Mouse (Mus musculus) myocyte (in vitro differentiated cells): ENCODE data around the gene Zfyve16. TPM values are rescaled to one million over a fixed set of nuclear protein-coding genes. Genes with fewer than 3 reads are reported as not detected.

Source experiments
- H3K27me3 ChIP-seq: one replicate; pipeline ENCODE4 v1.6.1; 2011; ENCODE audit not compliant: control insufficient read depth, insufficient read depth, insufficient read length
- H3K36me3 ChIP-seq: one replicate; pipeline ENCODE4 v1.6.1; 2011; ENCODE audit not compliant: control insufficient read depth, insufficient read depth
- H3K4me2 ChIP-seq: one replicate; pipeline ENCODE4 v1.6.1; 2011; ENCODE audit warnings: low read depth, control low read depth
- H3K4me3 ChIP-seq: one replicate; pipeline ENCODE4 v1.5.1; 2011; ENCODE audit warnings: mild to moderate bottlenecking, control low read depth, moderate library complexity
- H3K79me2 ChIP-seq: one replicate; pipeline ENCODE4 v1.6.1; 2011; ENCODE audit not compliant: control insufficient read depth, insufficient read depth
- H3ac ChIP-seq: one replicate; pipeline ENCODE4 v1.6.1; 2011; ENCODE audit not compliant: control insufficient read depth, insufficient read length
- CEBPB ChIP-seq: IDR thresholded peaks from 2 replicates; pipeline ENCODE4 v1.6.1; 2011; ENCODE audit warnings: mild to moderate bottlenecking, moderate library complexity; ENCODE audit not compliant: poor library complexity, insufficient read depth, severe bottlenecking
- E2F4 ChIP-seq: IDR thresholded peaks from one replicate; pipeline ENCODE4 v1.6.1; 2011; ENCODE audit warnings: mild to moderate bottlenecking, control low read depth, moderate library complexity; ENCODE audit not compliant: insufficient read depth
- MAX ChIP-seq: IDR thresholded peaks from one replicate; pipeline ENCODE4 v1.6.1; 2011; ENCODE audit warnings: low read depth, mild to moderate bottlenecking, control low read depth
- MYOD1 ChIP-seq, 3 experiments: IDR thresholded peaks; one replicate each; pipeline ENCODE4 v1.6.1; 2011; ENCODE audit warnings: control low read depth in 2 of 3, low read depth in 2 of 3, mild to moderate bottlenecking in 2 of 3, moderate library complexity in 1 of 3; ENCODE audit not compliant: insufficient read length in 2 of 3, control insufficient read depth in 1 of 3
- MYOG ChIP-seq, 3 experiments: IDR thresholded peaks; one replicate each; pipeline ENCODE4 v1.6.1; 2011; ENCODE audit warnings: control low read depth in 2 of 3, low read depth in 2 of 3, mild to moderate bottlenecking in 2 of 3; ENCODE audit not compliant: insufficient read length in 2 of 3, control insufficient read depth in 1 of 3, insufficient read depth in 1 of 3
- POLR2A ChIP-seq: IDR thresholded peaks from one replicate; pipeline ENCODE4 v1.6.1; 2011; ENCODE audit warnings: low read depth, mild to moderate bottlenecking, control low read depth, moderate library complexity; ENCODE audit not compliant: insufficient read length
- POLR2AphosphoS2 ChIP-seq: IDR thresholded peaks from one replicate; pipeline ENCODE4 v1.6.1; 2011; ENCODE audit warnings: low read depth, control low read depth; ENCODE audit not compliant: insufficient read length
- REST ChIP-seq: IDR thresholded peaks from one replicate; pipeline ENCODE4 v1.6.1; 2011; ENCODE audit warnings: mild to moderate bottlenecking, control low read depth, moderate library complexity; ENCODE audit not compliant: insufficient read depth, insufficient read length
- SRF ChIP-seq: IDR thresholded peaks from one replicate; pipeline ENCODE4 v1.6.1; 2011; ENCODE audit warnings: low read depth; ENCODE audit not compliant: control insufficient read depth, insufficient read length
- TCF12 ChIP-seq: IDR thresholded peaks from one replicate; pipeline ENCODE4 v1.6.1; 2011; ENCODE audit warnings: mild to moderate bottlenecking, control low read depth; ENCODE audit not compliant: poor library complexity, insufficient read depth, severe bottlenecking
- TCF3 ChIP-seq: IDR thresholded peaks from one replicate; pipeline ENCODE4 v1.6.1; 2011; ENCODE audit warnings: low read depth, control low read depth; ENCODE audit not compliant: insufficient read length
- USF1 ChIP-seq: IDR thresholded peaks from one replicate; pipeline ENCODE4 v1.6.1; 2011; ENCODE audit warnings: low read depth, mild to moderate bottlenecking, control low read depth, moderate library complexity
- polyA plus RNA-seq: library from polyadenylated mRNA; unstranded; fragments of >200 nt; fragmentation: generic; extraction: Trizol; gene quantifications from one replicate; pipeline ENCODE4 v1.2.1, GENCODE M21; 2012; ENCODE audit warnings: missing spikeins

Gene Zfyve16
- polyA plus RNA-seq = 3.6 TPM

GRCm38 (mm10) chr13:92530721-92531211 lies at the start of gene Zfyve16:
Gene Zfyve16 (minus strand): TSS chr13:92530868.
- H3K36me3 ChIP-seq = no peaks in the 10 kb centered on the region
- H3K4me3 ChIP-seq = peak within 1 kb of the TSS; percentile 68
- H3K79me2 ChIP-seq = peaks cover 18% of the 10 kb centered on the region
- TF ChIP-seq POLR2AphosphoS2 (peak; percentile 97), REST (no peak), POLR2A (peak; percentile 86), TCF3 (peak; percentile 0)
- H3K4me2 ChIP-seq = peak within 1 kb of the TSS; percentile 79
- H3K27me3 ChIP-seq = no peaks in the 10 kb centered on the region
- H3ac ChIP-seq = peak within 1 kb of the TSS; percentile 49

GRCm38 (mm10) chr13:92578210-92578609 lies 47.5 kb upstream of the Zfyve16 start:
- Histone ChIP-seq H3K79me2 (no peaks in the 10 kb centered on the region), H3K4me3 (no peak overlapping the region), H3K27me3 (no peaks in the 10 kb centered on the region), H3ac (no peak overlapping the region), H3K4me2 (no peak overlapping the region), H3K36me3 (no peaks in the 10 kb centered on the region)
- TF ChIP-seq REST = no peak

GRCm38 (mm10) chr13:92576688-92577087 lies 46.0 kb upstream of the Zfyve16 start:
- TF ChIP-seq E2F4 = no peak
- TF ChIP-seq MAX = no peak
- no peak for TF ChIP-seq POLR2AphosphoS2
- TF ChIP-seq MYOD1 (IDR thresholded peaks at IDR 0.05; ENCODE audit: control insufficient read depth in 1 of 3, insufficient read length in 2 of 3, low read depth in 2 of 3) = no peak
- TF ChIP-seq SRF = no peak
- no peak for TF ChIP-seq MYOG (IDR thresholded peaks at IDR 0.05; ENCODE audit: control insufficient read depth in 1 of 3, insufficient read depth in 1 of 3, insufficient read length in 2 of 3, low read depth in 2 of 3)
- no peak for TF ChIP-seq TCF12
- TF ChIP-seq TCF3 = no peak
- no peak for TF ChIP-seq REST
- TF ChIP-seq CEBPB = no peak
- TF ChIP-seq USF1 = no peak
- no peak for TF ChIP-seq POLR2A
- no peak overlapping the region for H3ac ChIP-seq
- no peaks in the 10 kb centered on the region for H3K27me3 ChIP-seq
- no peaks in the 10 kb centered on the region for H3K79me2 ChIP-seq
- H3K36me3 ChIP-seq = no peaks in the 10 kb centered on the region
- no peak overlapping the region for H3K4me3 ChIP-seq
- no peak overlapping the region for H3K4me2 ChIP-seq

- TF ChIP-seq CEBPB (no peak), TCF3 (no peak), POLR2AphosphoS2 (no peak), TCF12 (no peak), MYOD1 (IDR thresholded peaks at IDR 0.05; ENCODE audit: control insufficient read depth in 1 of 3, insufficient read length in 2 of 3, low read depth in 2 of 3) (no peak), SRF (no peak), MYOG (IDR thresholded peaks at IDR 0.05; ENCODE audit: control insufficient read depth in 1 of 3, insufficient read depth in 1 of 3, insufficient read length in 2 of 3, low read depth in 2 of 3) (no peak), POLR2A (no peak), MAX (no peak), USF1 (no peak), E2F4 (no peak), REST (no peak)
- Histone ChIP-seq H3K36me3 (no peaks in the 10 kb centered on the region), H3K27me3 (no peaks in the 10 kb centered on the region), H3K4me2 (no peak within 1 kb of the TSS), H3K79me2 (no peaks in the 10 kb centered on the region), H3K4me3 (no peak within 1 kb of the TSS), H3ac (no peak within 1 kb of the TSS)
These were observed 45.4 kb upstream of the Zfyve16 start, which contains the start of gene Spz1 for GRCm38 (mm10) chr13:92576072-92576471. Gene Spz1 (minus strand): TSS chr13:92576172.

- Histone ChIP-seq H3ac (no peak overlapping the region), H3K36me3 (no peaks in the 10 kb centered on the region), H3K79me2 (no peaks in the 10 kb centered on the region), H3K4me3 (no peak overlapping the region), H3K27me3 (no peaks in the 10 kb centered on the region), H3K4me2 (no peak overlapping the region)
- no peak for TF ChIP-seq MYOD1 (IDR thresholded peaks at IDR 0.05; ENCODE audit: control insufficient read depth in 1 of 3, insufficient read length in 2 of 3, low read depth in 2 of 3)
- TF ChIP-seq REST = no peak
- TF ChIP-seq E2F4 = no peak
- no peak for TF ChIP-seq CEBPB
- no peak for TF ChIP-seq TCF12
- no peak for TF ChIP-seq USF1
These were observed 28.8 kb upstream of the Zfyve16 start for GRCm38 (mm10) chr13:92559429-92559828.
